Mouse (Mus musculus) heart, postnatal 0 days (tissue): Measurements from ENCODE around the gene Cd36. TPM values are rescaled to one million over a fixed set of nuclear protein-coding genes. Genes with fewer than 3 reads are reported as not detected.

Experiments used
- ATAC-seq: fragments of 200-750 bp; cut with Nextera tagmentation; 2 replicates; pipeline ENCODE4 v1.8.0; 2017; ENCODE audit warnings: low read depth, moderate number of reproducible peaks, moderate library complexity; ENCODE audit not compliant: insufficient read depth
- DNase-seq: peaks from one replicate; pipeline ENCODE4 v3.0.0-alpha.2; 2016; ENCODE audit warnings: low spot score
- H3K27ac ChIP-seq: fragments of 300-500 bp; sonication (generic); 2 replicates; pipeline ENCODE4 v1.5.1; 2014; ENCODE audit warnings: low read depth, mild to moderate bottlenecking
- H3K27me3 ChIP-seq: fragments of 300-500 bp; sonication (generic); 2 replicates; pipeline ENCODE4 v1.6.1; 2014; ENCODE audit warnings: low read length, mixed read lengths; ENCODE audit not compliant: control insufficient read depth, insufficient read depth
- H3K36me3 ChIP-seq: fragments of 300-500 bp; sonication (generic); replicated peaks from 2 replicates; pipeline ENCODE4 v1.6.1; 2014; ENCODE audit warnings: low read length, mixed read lengths; ENCODE audit not compliant: control insufficient read depth, insufficient read depth
- H3K4me1 ChIP-seq: fragments of 300-500 bp; sonication (generic); 2 replicates; pipeline ENCODE4 v1.6.1; 2014; ENCODE audit warnings: antibody characterized with exemption; ENCODE audit not compliant: control insufficient read depth, insufficient read depth
- H3K4me2 ChIP-seq: fragments of 300-500 bp; sonication (generic); 2 replicates; pipeline ENCODE4 v1.6.1; 2014; ENCODE audit warnings: low read depth, mild to moderate bottlenecking, low read length, moderate library complexity
- H3K4me3 ChIP-seq: fragments of 300-500 bp; sonication (generic); 2 replicates; pipeline ENCODE4 v1.5.1; 2014; ENCODE audit warnings: low read depth, low read length
- H3K9ac ChIP-seq: fragments of 300-500 bp; sonication (generic); replicated peaks from 2 replicates; pipeline ENCODE4 v1.6.1; 2014; ENCODE audit warnings: low read depth, low read length, mixed read lengths
- H3K9me3 ChIP-seq: fragments of 300-500 bp; sonication (generic); replicated peaks from 2 replicates; pipeline ENCODE4 v1.6.1; 2016; ENCODE audit warnings: low read length; ENCODE audit not compliant: control insufficient read depth
- CTCF ChIP-seq: IDR thresholded peaks from 2 replicates; pipeline ENCODE4 v1.5.1; 2016; ENCODE audit warnings: antibody characterized with exemption, control low read depth, low read depth
- EP300 ChIP-seq: IDR thresholded peaks from 2 replicates; pipeline ENCODE4 v1.6.1; 2016; ENCODE audit warnings: antibody characterized with exemption, low read depth
- WGBS: fragments of 180-500 bp; shearing (Covaris S2); extraction: QIAGEN DNeasy Blood & Tissue Kit; methylation state at CpG from one replicate; pipeline ENCODE4 v1.1.7; 2014; 5-methylcytosine and 5-hydroxymethylcytosine counted together
- polyA plus RNA-seq: library from polyadenylated mRNA; unstranded; fragments of >200 nt; fragmentation: Nextera tagmentation; extraction: Ambion mirVana; gene quantifications from 2 replicates; pipeline ENCODE4 v1.2.1, GENCODE M21; 2015
- total RNA-seq: library from RNA; depleted of rRNA; stranded (reverse); fragments of >200 nt; gene quantifications from 2 replicates; pipeline ENCODE4 v1.2.3, GENCODE M21; 2014; ENCODE audit warnings: low replicate concordance

Gene Cd36
- total and polyA plus RNA-seq, 2 experiments from 2014 or later = 526 to 603 TPM

DNA sequence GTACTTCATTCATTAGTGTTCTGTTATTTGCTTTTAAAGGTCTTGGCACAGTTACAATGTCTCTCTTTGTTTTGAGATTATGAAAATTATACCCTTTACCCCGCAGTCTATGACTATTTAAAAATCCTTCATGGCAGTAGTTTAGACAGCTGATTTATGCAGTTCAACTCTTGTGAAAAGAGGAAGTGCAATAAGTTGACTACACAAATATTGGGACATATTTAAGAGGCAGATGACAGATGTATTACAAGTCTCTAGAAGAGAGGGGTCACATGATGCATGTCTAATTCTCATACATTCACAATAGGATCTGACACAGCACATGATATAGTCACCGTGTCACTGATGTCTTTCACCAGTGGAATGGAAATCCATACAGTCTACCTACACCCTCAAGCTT lies 49.1 kb downstream of the Cd36 start:
- Histone ChIP-seq H3K4me1 (peaks cover 16% of the 10 kb centered on the region), H3K9ac (no peak overlapping the region), H3K9me3 (no peaks in the 10 kb centered on the region), H3K27me3 (no peaks in the 10 kb centered on the region), H3K36me3 (no peaks in the 10 kb centered on the region), H3K4me2 (no peak overlapping the region), H3K4me3 (no peak overlapping the region), H3K27ac (no peak overlapping the region)
- 48% methylated on average over 2 of the region's 2 CpGs for WGBS
- ATAC-seq (no peak), DNase-seq (no peak)
- TF ChIP-seq CTCF (no peak), EP300 (no peak)

DNA sequence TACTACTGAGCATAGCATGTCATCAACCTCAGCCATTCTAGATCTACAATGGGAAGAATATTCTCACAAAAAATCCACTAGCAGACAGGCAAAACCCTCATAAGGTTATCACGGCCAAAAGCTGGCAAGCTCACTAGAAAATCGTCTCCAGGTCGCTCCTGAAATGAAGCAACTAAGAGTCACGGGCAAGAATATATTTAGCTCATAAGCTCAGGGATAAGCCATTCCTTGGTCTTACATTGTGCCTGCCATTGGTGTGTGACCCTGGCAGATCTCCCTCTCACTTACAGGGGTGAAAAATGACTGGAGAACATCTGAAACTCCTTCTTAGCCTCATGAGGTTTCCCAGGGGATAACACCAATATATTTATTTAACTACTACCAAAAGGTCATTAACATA lies 52.2 kb downstream of the Cd36 start:
- Histone ChIP-seq H3K27ac (peak overlapping the region; percentile 92), H3K4me3 (0 out of 2 replicates have a peak overlapping the region, but pooled peaks have one; percentile 2), H3K9me3 (peaks cover 5% of the 10 kb centered on the region; the same call in 1 of the 2 replicates), H3K4me1 (peaks cover 4% of the 10 kb centered on the region; the same call in 1 of the 2 replicates), H3K36me3 (peaks cover 5% of the 10 kb centered on the region; the same call in 1 of the 2 replicates), H3K4me2 (peak overlapping the region; percentile 57), H3K9ac (0 out of 2 replicates have a peak overlapping the region, but pooled peaks have one; percentile 3), H3K27me3 (no peaks in the 10 kb centered on the region)
- ATAC-seq (peak; percentile 83), DNase-seq (peak; percentile 79)
- 10% methylated on average over 4 of the region's 4 CpGs for WGBS
- TF ChIP-seq CTCF = no peak
- TF ChIP-seq EP300 = peak; percentile 2; the same call in 1 of the 2 replicates

DNA sequence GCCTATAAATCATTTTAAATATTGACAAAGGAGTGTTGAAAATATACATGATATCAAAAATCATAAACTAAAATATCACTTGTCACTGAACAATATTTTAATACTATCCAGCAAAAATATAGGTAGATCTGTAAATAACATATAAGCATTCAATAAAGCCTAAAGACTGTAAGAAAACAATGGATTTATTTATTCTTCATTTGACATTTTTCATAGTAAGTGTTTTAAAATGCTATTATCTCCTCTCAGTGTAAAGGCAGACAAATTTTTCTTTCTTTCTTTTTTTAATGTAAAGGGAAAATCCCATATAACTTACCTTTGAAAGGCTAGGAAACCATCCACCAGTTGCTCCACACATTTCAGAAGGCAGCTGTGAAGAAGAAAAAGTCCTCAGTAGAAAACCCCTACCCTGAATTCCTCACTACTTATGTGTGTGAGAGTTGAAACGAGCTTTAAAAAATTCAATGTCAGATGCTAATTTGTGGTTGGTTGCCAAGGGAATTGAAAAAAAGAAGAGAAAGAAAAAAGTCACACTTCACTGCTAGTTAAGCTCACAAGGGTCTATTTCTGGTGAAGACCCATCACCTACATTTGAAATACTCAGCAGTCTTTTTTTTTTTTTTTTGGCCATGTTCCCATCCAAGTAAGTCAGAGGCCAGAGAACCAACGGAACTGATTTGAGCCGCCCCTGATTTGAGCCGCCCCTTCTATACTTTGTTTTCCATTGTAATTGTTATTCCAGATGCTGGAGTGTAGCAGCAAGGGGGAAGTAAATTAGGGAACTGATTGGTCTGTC lies 53.1 kb downstream of the Cd36 start:
- H3K4me2 ChIP-seq = peak overlapping the region; percentile 57

DNA sequence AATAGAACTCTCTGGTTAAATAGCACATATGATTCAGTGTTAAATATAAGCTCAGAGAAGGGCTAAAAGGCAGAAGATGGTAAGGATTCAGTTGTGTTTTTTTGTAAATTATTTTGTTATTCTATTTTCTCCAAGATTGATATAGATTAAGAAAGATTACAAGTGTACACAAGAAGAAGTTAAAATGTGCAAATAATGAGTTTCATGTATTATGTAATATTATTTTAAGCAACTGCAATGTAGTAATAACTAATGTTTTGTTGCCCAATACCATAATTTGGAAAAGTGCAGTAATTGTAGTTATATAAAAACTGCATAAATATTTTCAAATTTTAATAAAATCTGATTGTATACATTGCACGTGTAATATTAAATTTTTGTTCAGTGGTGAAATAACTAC lies 54.8 kb downstream of the Cd36 start:
- Histone ChIP-seq H3K27me3 (no peaks in the 10 kb centered on the region), H3K9me3 (peaks cover 5% of the 10 kb centered on the region; the same call in 1 of the 2 replicates), H3K4me3 (peak overlapping the region; percentile 40; the same call in 1 of the 2 replicates), H3K9ac (no peak overlapping the region), H3K36me3 (peaks cover 6% of the 10 kb centered on the region), H3K27ac (no peak overlapping the region; the same call in 1 of the 2 replicates), H3K4me1 (0 out of 2 replicates have a peak, but pooled peaks cover 8% of the 10 kb centered on the region), H3K4me2 (0 out of 2 replicates have a peak overlapping the region, but pooled peaks have one; percentile 44)
- WGBS = 86% methylated on average over 1 of the region's 1 CpGs
- ATAC-seq = no peak
- TF ChIP-seq EP300 (no peak), CTCF (no peak)
- DNase-seq = no peak

More for the DNA sequence above, 53.1 kb downstream of the Cd36 start:
- Histone ChIP-seq H3K9ac (no peak overlapping the region; the same call in 1 of the 2 replicates), H3K4me1 (peaks cover 5% of the 10 kb centered on the region; the same call in 1 of the 2 replicates), H3K36me3 (peaks cover 5% of the 10 kb centered on the region; the same call in 1 of the 2 replicates), H3K4me3 (peak overlapping the region; percentile 43), H3K27me3 (no peaks in the 10 kb centered on the region), H3K9me3 (peaks cover 5% of the 10 kb centered on the region; the same call in 1 of the 2 replicates), H3K27ac (peak overlapping the region; percentile 92)
- 8% methylated on average over 4 of the region's 4 CpGs for WGBS
- TF ChIP-seq CTCF (no peak), EP300 (peak; percentile 99)
- peak; percentile 86 for DNase-seq
- peak; percentile 88 for ATAC-seq

DNA sequence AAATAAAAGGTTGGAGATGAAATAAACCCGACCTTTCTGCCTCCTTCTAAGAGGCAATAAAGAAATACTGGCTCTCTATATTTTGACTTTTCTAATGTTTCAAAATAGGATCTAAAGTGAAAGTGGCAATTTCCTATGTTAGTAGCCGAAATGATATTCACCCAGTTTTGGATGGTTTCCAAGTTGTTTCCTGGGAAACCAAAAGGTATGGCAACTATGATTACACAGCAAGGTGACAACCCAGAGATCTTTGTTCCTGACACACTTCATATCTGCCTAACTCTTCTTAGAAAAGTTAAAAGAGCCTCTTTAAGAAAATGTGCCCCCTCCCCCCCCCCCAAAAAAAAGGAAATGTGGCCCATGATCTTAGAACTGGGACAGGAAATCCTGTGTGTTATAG lies 58.1 kb downstream of the Cd36 start:
- peaks cover 5% of the 10 kb centered on the region; the same call in 1 of the 2 replicates for H3K9me3 ChIP-seq
- ATAC-seq = no peak
- H3K9ac ChIP-seq = no peak overlapping the region
- H3K27me3 ChIP-seq = no peaks in the 10 kb centered on the region
- H3K4me2 ChIP-seq = peak overlapping the region; percentile 47
- H3K4me1 ChIP-seq = 0 out of 2 replicates have a peak, but pooled peaks cover 8% of the 10 kb centered on the region
- H3K27ac ChIP-seq = peak overlapping the region; percentile 55
- TF ChIP-seq EP300 (no peak), CTCF (no peak)
- H3K4me3 ChIP-seq = no peak overlapping the region
- WGBS = 48% methylated on average over 2 of the region's 2 CpGs
- no peak for DNase-seq
- peaks cover 19% of the 10 kb centered on the region for H3K36me3 ChIP-seq
